Mouse (Mus musculus) kidney, postnatal 36 days (tissue): Measurements from ENCODE around the gene Slc17a7.

ENCODE experiments used
- DNase-seq, 2 experiments: peaks; one replicate each; pipeline ENCODE4 v3.0.0; 2021 to 2022; ENCODE audit warnings: mixed read lengths in 2 of 2

The Slc17a7 gene

GRCm38 (mm10) chr7:45211070-45211469, 47.3 kb downstream of the Slc17a7 start:
- DNase-seq: no peak

- no peak for DNase-seq
These were observed 48.1 kb downstream of the Slc17a7 start, which contains the start of gene Dkkl1 for GRCm38 (mm10) chr7:45211851-45212251. Dkkl1 (minus strand) TSS chr7:45212147.

- no peak for DNase-seq
These were observed 48.6 kb downstream of the Slc17a7 start for GRCm38 (mm10) chr7:45212356-45212755.

GRCm38 (mm10) chr7:45213708-45214107, 50.0 kb downstream of the Slc17a7 start:
- no peak for DNase-seq

GRCm38 (mm10) chr7:45215673-45216441, 52.1 kb downstream of the Slc17a7 start, which contains the start of gene Tead2:
Tead2 (plus strand) TSS chr7:45215753.
- DNase-seq: peak; percentile 46 to 73

GRCm38 (mm10) chr7:45216442-45217183, 52.9 kb downstream of the Slc17a7 start:
- peak; percentile 71 to 85 for DNase-seq

- no peak for DNase-seq
These were observed 57.9 kb downstream of the Slc17a7 start for GRCm38 (mm10) chr7:45221680-45222079.

- DNase-seq: no peak
These were observed 61.1 kb downstream of the Slc17a7 start for GRCm38 (mm10) chr7:45224826-45225225.
